Mouse (Mus musculus) embryonic stem cell, embryonic (primary cell): Measurements from ENCODE around the gene Gm43191.

Experiments
- CTCF ChIA-PET, 4 experiments: fragments of 300-600 bp in 2 of 4; fragments of 350-600 bp in 2 of 4; sonication (Branson Sonifier 250); formaldehyde crosslinking; loops; one replicate each; lab custom pipeline; 2022; ENCODE audit warnings: inconsistent platforms in 2 of 4; lab: Charles Lee
- POLR2A ChIA-PET, 4 experiments: fragments of 300-600 bp in 2 of 4; fragments of 350-600 bp in 2 of 4; sonication (Branson Sonifier 250); formaldehyde crosslinking; loops; one replicate each; lab custom pipeline; 2022; ENCODE audit warnings: antibody characterized with exemption in 4 of 4, inconsistent platforms in 1 of 4; lab: Charles Lee

Gene Gm43191

GRCm38 (mm10) chr3:116681160-116681559 lies at the start of gene Gm43191:
Gene Gm43191, minus strand, starts transcription at chr3:116681260.
- POLR2A ChIA-PET: interaction anchor here in 3 of 4 experiments (0.5 to 2.3 kb wide), 7 partner anchors 16 to 273 kb away, joined by 3 to 8 read pairs (median 3); no protein-coding TSS in a partner anchor
- CTCF ChIA-PET: no interaction called here

DNA sequence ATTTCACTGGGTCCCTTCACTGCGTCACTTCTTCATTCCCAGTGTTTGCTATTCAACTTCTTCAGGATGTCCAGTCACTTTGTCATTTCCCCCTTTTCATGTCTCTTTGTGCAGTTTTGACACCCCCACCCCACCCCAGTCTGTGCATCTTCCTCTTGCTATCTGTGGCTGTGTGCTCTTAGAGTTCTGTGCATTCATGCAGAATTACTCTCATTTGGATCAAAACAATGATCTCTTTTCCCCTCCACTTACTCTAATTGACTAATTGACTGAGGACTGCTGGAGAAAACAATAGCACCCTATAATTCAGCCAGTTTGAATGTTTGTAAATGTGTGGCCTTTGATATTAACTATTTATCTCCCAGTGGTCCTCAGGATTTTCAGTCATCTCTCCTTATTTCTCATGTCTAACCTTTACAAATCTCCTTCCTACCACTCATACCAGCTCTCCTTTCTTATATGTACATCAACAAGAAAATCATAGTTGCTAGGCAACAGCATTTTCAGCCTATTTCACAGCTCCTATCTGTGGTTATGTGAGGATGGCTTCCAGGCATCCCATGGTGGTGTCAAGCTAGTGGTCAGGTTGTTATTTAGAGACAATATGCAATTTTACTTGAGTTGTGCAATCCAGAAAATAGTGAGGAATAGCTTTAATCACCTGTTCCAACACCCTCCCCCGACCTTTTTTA lies 48.6 kb upstream of the Gm43191 start:
- ChIA-PET CTCF (no interaction called here), POLR2A (interaction anchor here in 3 of 4 experiments (0.6 to 0.7 kb wide), 4 partner anchors 8 to 389 kb away, joined by 3 to 4 read pairs (median 3); no protein-coding TSS in a partner anchor)

GRCm38 (mm10) chr3:116726807-116727206 lies 45.7 kb upstream of the Gm43191 start:
- ChIA-PET CTCF (interaction anchor here (0.6 to 1.5 kb wide), 5 partner anchors 17 to 303 kb away, joined by 3 to 5 read pairs (median 4); partner anchors contain the start of gene Cdc14a (in 1 of the 4)), POLR2A (interaction anchor here in 2 of 4 experiments (1.5 to 2.1 kb wide), 3 partner anchors 15 to 66 kb away, joined by 4 to 10 read pairs (median 4); partner anchors contain the start of gene Slc35a3 (in 1 of the 2))

- POLR2A ChIA-PET: interaction anchor here in 3 of 4 experiments (0.6 to 2.7 kb wide), 26 partner anchors 12 to 1005 kb away, joined by 3 to 15 read pairs (median 3); partner anchors contain the start of genes Mfsd14a (in 1 of the 3), Sass6 (in 1 of the 3) and Slc35a3 (in 1 of the 3)
- CTCF ChIA-PET: interaction anchor here in 3 of 4 experiments (0.6 to 1.3 kb wide), 7 partner anchors 21 to 383 kb away, joined by 3 to 12 read pairs (median 4); no protein-coding TSS in a partner anchor
These were observed 42.7 kb upstream of the Gm43191 start for GRCm38 (mm10) chr3:116723496-116724481.

DNA sequence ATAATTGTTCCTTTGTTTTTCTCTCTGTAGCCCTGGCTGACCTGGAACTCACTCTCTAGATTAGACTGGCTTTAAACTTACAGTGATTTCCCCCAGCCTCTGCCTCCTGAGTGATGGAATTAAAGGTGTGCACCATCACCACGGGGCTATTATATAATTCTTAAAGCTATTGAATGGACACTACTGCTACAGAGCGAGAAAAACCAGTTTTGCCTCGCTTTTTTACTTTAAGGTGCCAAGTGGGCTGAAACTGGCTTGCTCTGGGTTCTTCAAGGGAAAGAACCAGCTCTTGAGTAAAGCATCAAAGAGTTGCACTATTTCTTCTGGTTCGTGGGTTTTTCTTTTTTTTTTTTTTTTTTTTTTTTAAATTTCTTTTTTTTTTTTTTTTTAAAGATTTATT lies 41.9 kb upstream of the Gm43191 start:
- ChIA-PET CTCF (interaction anchor here in 3 of 4 experiments (0.5 to 1.3 kb wide), 8 partner anchors 21 to 382 kb away, joined by 3 to 12 read pairs (median 4); no protein-coding TSS in a partner anchor), POLR2A (interaction anchor here in 3 of 4 experiments (0.6 to 2.7 kb wide), 28 partner anchors 10 to 391 kb away, joined by 3 to 15 read pairs (median 3); partner anchors contain the start of genes Slc35a3 (in 2 of the 3), Mfsd14a (in 1 of the 3) and Sass6 (in 1 of the 3))

DNA sequence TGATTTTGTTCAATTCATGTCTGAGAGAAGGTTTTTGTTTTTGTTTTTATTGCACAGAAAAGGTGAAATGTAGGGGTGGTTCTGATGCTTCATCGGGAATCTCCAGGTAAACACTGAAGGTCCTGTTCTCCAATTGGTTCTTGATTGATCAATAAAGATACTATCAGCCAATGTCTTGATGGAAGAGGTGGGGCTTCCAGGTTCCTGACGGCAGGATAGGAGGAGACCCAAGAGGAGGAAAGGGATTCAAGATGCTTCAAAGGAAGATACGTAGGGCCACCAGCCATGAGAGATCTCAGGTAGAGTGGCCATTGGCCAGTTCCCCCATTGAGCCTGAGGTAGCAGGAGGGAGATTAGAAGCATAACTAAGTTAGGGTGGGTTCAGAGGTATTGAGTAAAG lies 37.9 kb upstream of the Gm43191 start:
- POLR2A ChIA-PET: interaction anchor here in 2 of 4 experiments (0.5 to 1.1 kb wide), 4 partner anchors 29 to 144 kb away, joined by 3 to 4 read pairs (median 3); no protein-coding TSS in a partner anchor
- CTCF ChIA-PET: interaction anchor here in 2 of 4 experiments (0.6 to 1.2 kb wide), 3 partner anchors 30 to 387 kb away, joined by 3 read pairs; no protein-coding TSS in a partner anchor

- CTCF ChIA-PET: no interaction called here
- POLR2A ChIA-PET: interaction anchor here in 3 of 4 experiments (0.8 to 4.2 kb wide), 13 partner anchors 9 to 460 kb away, joined by 3 to 33 read pairs (median 6); partner anchors contain the start of genes Gpr88 (in 1 of the 3), Mfsd14a (in 1 of the 3) and Sass6 (in 1 of the 3)
These were observed 32.0 kb upstream of the Gm43191 start for GRCm38 (mm10) chr3:116713031-116713430.

DNA sequence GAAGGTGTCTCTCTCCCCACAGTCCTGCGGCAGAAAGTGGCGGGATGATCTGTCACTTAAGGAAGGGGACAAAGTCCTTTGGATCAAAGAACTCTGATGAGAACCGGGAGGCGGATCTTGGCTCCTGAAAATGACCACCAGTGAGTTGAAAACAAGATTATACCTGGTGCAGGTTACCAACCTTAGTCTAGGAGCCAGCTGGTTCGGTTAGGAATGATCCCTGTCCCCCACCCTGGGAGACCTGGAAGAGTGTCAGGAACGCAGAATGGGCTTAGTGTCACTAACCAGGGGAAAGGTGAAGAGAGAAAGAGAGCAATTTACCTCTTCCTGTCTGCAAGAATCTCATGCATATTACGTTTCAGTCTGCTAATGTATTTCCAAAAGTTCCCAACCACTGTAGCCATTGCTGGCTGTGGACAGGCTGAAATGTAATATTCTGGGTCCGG lies 31.4 kb upstream of the Gm43191 start, which contains the start of gene Slc35a3:
Slc35a3 (minus strand) TSS at position 396 of the 446 bp plus-strand sequence.
- CTCF ChIA-PET: interaction anchor here in 3 of 4 experiments (0.7 to 1.3 kb wide), 3 partner anchors 37 to 372 kb away, joined by 3 to 4 read pairs (median 4); no protein-coding TSS in a partner anchor

GRCm38 (mm10) chr3:116711624-116712435 lies 30.8 kb upstream of the Gm43191 start:
- CTCF ChIA-PET: interaction anchor here in 3 of 4 experiments (0.5 to 1.3 kb wide), 6 partner anchors 37 to 371 kb away, joined by 3 to 4 read pairs (median 4); no protein-coding TSS in a partner anchor
- POLR2A ChIA-PET: interaction anchor here (0.6 to 4.2 kb wide), 40 partner anchors 9 to 217 kb away, joined by 3 to 33 read pairs (median 3); partner anchors contain the start of genes Sass6 (in 3 of the 4) and Mfsd14a (in 2 of the 4)

More for the DNA sequence above, 31.4 kb upstream of the Gm43191 start, which contains the start of gene Slc35a3:
- POLR2A ChIA-PET: interaction anchor here (0.5 to 4.2 kb wide), 28 partner anchors 10 to 796 kb away, joined by 3 to 33 read pairs (median 3); partner anchors contain the start of genes Sass6 (in 2 of the 4), Gpr88 (in 1 of the 4) and Mfsd14a (in 1 of the 4)

GRCm38 (mm10) chr3:116710941-116711340 lies 29.9 kb upstream of the Gm43191 start:
- CTCF ChIA-PET: interaction anchor here in 1 of 4 experiments (0.7 to 1.3 kb wide), 2 partner anchors 38 to 370 kb away, joined by 4 read pairs; no protein-coding TSS in a partner anchor
- POLR2A ChIA-PET: interaction anchor here in 3 of 4 experiments (0.6 to 4.2 kb wide), 27 partner anchors 8 to 216 kb away, joined by 3 to 33 read pairs (median 4); partner anchors contain the start of genes Mfsd14a (in 2 of the 3) and Sass6 (in 2 of the 3)

GRCm38 (mm10) chr3:116705637-116706204 lies 24.7 kb upstream of the Gm43191 start:
- ChIA-PET CTCF (no interaction called here), POLR2A (interaction anchor here in 1 of 4 experiments (2.4 kb wide), 1 partner anchor 74 kb away, joined by 6 read pairs; no protein-coding TSS in a partner anchor)

- POLR2A ChIA-PET: interaction anchor here in 3 of 4 experiments (0.8 to 3.3 kb wide), 7 partner anchors 8 to 45 kb away, joined by 3 to 11 read pairs (median 4); partner anchors contain the start of gene Slc35a3 (in 1 of the 3)
- CTCF ChIA-PET: interaction anchor here in 2 of 4 experiments (0.6 to 1.6 kb wide), 5 partner anchors 45 to 708 kb away, joined by 3 to 8 read pairs (median 3); partner anchors contain the start of gene Dbt (in 1 of the 2)
These were observed 22.8 kb upstream of the Gm43191 start for GRCm38 (mm10) chr3:116703835-116704234.

DNA sequence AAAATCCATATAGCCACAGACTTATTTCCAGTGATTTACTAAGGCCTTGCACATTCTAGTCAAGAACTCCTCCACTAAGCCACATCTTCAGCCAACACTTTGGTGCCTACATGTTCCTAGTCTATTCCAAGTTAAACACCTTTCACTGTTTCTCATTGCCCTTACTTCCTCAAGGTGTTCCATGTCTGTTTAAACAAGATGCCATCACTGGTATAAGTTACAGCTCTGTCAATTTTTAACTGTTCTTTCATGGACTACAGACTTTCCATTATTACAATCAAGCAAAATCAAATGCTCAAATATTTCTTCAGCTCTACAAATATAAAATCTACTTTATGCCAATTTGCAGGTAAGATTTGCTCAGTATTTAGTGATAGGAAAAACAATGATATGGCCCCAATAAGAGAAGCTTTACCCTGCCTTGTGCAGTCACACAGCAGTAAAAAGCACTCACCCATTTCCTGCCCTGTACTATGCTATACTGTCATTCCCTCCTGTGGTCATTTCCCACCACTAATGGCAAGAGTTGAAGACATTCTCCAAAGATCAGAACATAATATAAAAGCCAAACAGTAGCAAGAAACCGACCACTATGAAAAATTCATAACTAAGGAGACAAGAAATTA lies 21.7 kb upstream of the Gm43191 start:
- CTCF ChIA-PET: no interaction called here
- POLR2A ChIA-PET: interaction anchor here in 2 of 4 experiments (1.1 to 3.3 kb wide), 4 partner anchors 9 to 80 kb away, joined by 3 to 15 read pairs (median 8); partner anchors contain the start of gene Slc35a3 (in 2 of the 2)

DNA sequence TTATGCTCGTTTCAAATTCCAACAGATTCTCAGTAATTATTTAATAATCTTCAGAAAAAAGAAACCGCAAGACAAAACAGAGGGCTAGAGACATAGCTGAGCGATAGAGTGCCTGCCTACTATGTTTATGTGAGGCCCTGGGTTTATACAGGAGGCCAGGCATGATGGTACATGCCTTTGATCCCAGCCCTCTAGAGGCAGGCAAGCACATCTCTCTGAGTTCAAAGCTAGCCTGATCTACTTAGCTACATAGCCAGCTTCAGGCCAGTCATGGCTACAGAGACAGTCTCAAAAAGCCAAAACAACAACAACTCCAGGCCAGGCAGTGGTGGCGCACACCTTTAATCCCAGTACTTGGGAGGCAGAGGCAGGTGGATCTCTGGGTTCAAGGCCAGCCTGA lies 20.5 kb upstream of the Gm43191 start:
- CTCF ChIA-PET: no interaction called here
- POLR2A ChIA-PET: interaction anchor here in 2 of 4 experiments (0.8 to 3.3 kb wide), 6 partner anchors 10 to 79 kb away, joined by 3 to 15 read pairs (median 4); partner anchors contain the start of gene Slc35a3 (in 2 of the 2)

DNA sequence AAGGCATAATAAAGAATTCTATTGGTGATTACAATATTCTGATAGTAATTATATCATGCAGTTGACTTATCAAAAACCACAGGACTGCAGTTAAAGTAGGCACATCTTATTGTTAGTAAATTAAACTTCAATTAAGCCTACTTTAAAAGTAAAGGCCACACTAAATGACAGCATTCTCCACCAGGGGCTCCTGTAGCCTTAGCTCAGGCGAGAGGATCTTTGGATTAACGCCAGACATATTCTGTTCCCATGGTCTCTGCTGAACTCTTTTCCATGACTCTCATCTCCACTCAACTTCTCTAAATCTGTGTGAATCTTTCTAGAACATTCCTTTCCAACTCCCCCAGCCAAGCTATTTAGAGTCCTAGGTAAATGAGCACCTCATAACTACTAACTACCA lies 17.7 kb upstream of the Gm43191 start:
- ChIA-PET POLR2A (interaction anchor here in 2 of 4 experiments (0.6 to 2.3 kb wide), 3 partner anchors 9 to 41 kb away, joined by 3 to 6 read pairs (median 4); partner anchors contain the start of gene Slc35a3 (in 1 of the 2)), CTCF (interaction anchor here in 1 of 4 experiments (1.1 kb wide), 1 partner anchor 52 kb away, joined by 5 read pairs; no protein-coding TSS in a partner anchor)
